13 mouse cellular contexts compared by ENCODE assay signal in genomic region chr11:71752626-71753025, GRCm38 (mm10). TPM values are rescaled to one million over a fixed set of nuclear protein-coding genes. Genes with fewer than 3 reads are reported as not detected.
A peak's percentile ranks its signal among the peaks of the same experiment; 100 is the strongest.
DNase-seq lines count a peak whose midpoint lies in the region; ATAC-seq and TF ChIP-seq lines count a peak whose summit lies in the region.
"Had no signal": no experiment of that assay in that cellular context is flagged by ENCODE, and none has a peak within 500 bp of the region (broad histone marks: within the 10 kb centered on the region; RNA-seq: fewer than 3 reads in every experiment).

No protein-coding gene starts in this region.

- no peak for ATAC-seq in neural tube, embryonic 11.5 days (ENCODE audit: insufficient read depth, low FRiP score, low TSS enrichment)
- no peak for ATAC-seq in hindbrain, embryonic 16.5 days
- ATAC-seq in liver, embryonic 12.5 days = no peak
- ATAC-seq: CD4-positive, CD25-positive, alpha-beta regulatory T cell, adult 4 months had no signal

- H3K27me3 ChIP-seq in neural tube, embryonic 11.5 days (ENCODE audit: control insufficient read depth, insufficient read depth, low read length) = peaks cover 7% of the 10 kb centered on the region; the same call in 1 of the 2 replicates
- H3K27me3 ChIP-seq in forebrain, embryonic 10.5 days (ENCODE audit: poor library complexity, severe bottlenecking) = peaks cover 33% of the 10 kb centered on the region
- no peaks in the 10 kb centered on the region for H3K27me3 ChIP-seq in hindbrain, embryonic 16.5 days (replicated peaks; ENCODE audit: control insufficient read depth, insufficient read depth, low read length)
- peaks cover 56% of the 10 kb centered on the region for H3K27me3 ChIP-seq in liver, embryonic 12.5 days (replicated peaks)

- no peak overlapping the region for H3K27ac ChIP-seq in neural tube, embryonic 11.5 days (ENCODE audit: low read depth, low read length)
- no peak overlapping the region for H3K27ac ChIP-seq in forebrain, embryonic 10.5 days
- H3K27ac ChIP-seq in hindbrain, embryonic 16.5 days (ENCODE audit: low read depth, low read length) = peak overlapping the region; percentile 2; the same call in 1 of the 2 replicates
- no peak overlapping the region for H3K27ac ChIP-seq in olfactory bulb, adult 2 months (ENCODE audit: insufficient read depth, low read depth, low read length)
- no peak overlapping the region for H3K27ac ChIP-seq in liver, embryonic 12.5 days
- H3K27ac ChIP-seq: embryonic facial prominence, embryonic 12.5 days had no signal

- TF ChIP-seq POLR2A in olfactory bulb, adult 2 months (IDR thresholded peaks at IDR 0.05; ENCODE audit: insufficient read depth, low read depth, low read length) = no peak

- WGBS in neural tube, embryonic 11.5 days = 66% methylated on average over 3 of the region's 3 CpGs
- WGBS in forebrain, embryonic 10.5 days = 82% methylated on average over 3 of the region's 3 CpGs
- 40% methylated on average over 3 of the region's 3 CpGs for WGBS in hindbrain, embryonic 16.5 days
- WGBS in olfactory bulb, adult 2 months = 66% methylated on average over 3 of the region's 3 CpGs
- WGBS in liver, embryonic 12.5 days (ENCODE audit: insufficient replicate concordance) = 56% methylated on average over 3 of the region's 3 CpGs

- H3K4me1 ChIP-seq in neural tube, embryonic 11.5 days (ENCODE audit: control insufficient read depth, insufficient read depth, low read length) = peaks cover 29% of the 10 kb centered on the region
- peaks cover 83% of the 10 kb centered on the region for H3K4me1 ChIP-seq in forebrain, embryonic 10.5 days
- peaks cover 47% of the 10 kb centered on the region for H3K4me1 ChIP-seq in hindbrain, embryonic 16.5 days (ENCODE audit: control insufficient read depth, insufficient read depth, low read depth, low read length)
- peaks cover 8% of the 10 kb centered on the region for H3K4me1 ChIP-seq in olfactory bulb, adult 2 months (ENCODE audit: control insufficient read depth, insufficient read depth, low read length)
- 0 out of 2 replicates have a peak, but pooled peaks cover 5% of the 10 kb centered on the region for H3K4me1 ChIP-seq in liver, embryonic 12.5 days

- no peak for TF ChIP-seq CTCF in olfactory bulb, adult 2 months (IDR thresholded peaks at IDR 0.05; ENCODE audit: insufficient read depth, low read depth, low read length)

- H3K4me2 ChIP-seq in neural tube, embryonic 11.5 days (ENCODE audit: low read depth) = peak overlapping the region; percentile 61
- peak overlapping the region; percentile 82 for H3K4me2 ChIP-seq in hindbrain, embryonic 16.5 days (ENCODE audit: low read length)
- no peak overlapping the region for H3K4me2 ChIP-seq in liver, embryonic 12.5 days
- H3K4me2 ChIP-seq: embryonic facial prominence, embryonic 12.5 days had no signal

- H3K9ac ChIP-seq in neural tube, embryonic 11.5 days (ENCODE audit: low read length) = peak overlapping the region; percentile 86
- H3K9ac ChIP-seq in hindbrain, embryonic 16.5 days (ENCODE audit: low read depth, low read length) = peak overlapping the region; percentile 91
- no peak overlapping the region for H3K9ac ChIP-seq in liver, embryonic 12.5 days
- H3K9ac ChIP-seq: embryonic facial prominence, embryonic 12.5 days had no signal

- no peaks in the 10 kb centered on the region for H3K36me3 ChIP-seq in neural tube, embryonic 11.5 days (ENCODE audit: control insufficient read depth, insufficient read depth, low read length)
- H3K36me3 ChIP-seq in forebrain, embryonic 10.5 days (replicated peaks) = no peaks in the 10 kb centered on the region
- H3K36me3 ChIP-seq in hindbrain, embryonic 16.5 days (ENCODE audit: control insufficient read depth, insufficient read depth, low read length) = no peaks in the 10 kb centered on the region
- no peaks in the 10 kb centered on the region for H3K36me3 ChIP-seq in liver, embryonic 12.5 days
- H3K36me3 ChIP-seq: embryonic facial prominence, embryonic 12.5 days had no signal

- no peak for DNase-seq in neural tube, embryonic 11.5 days (ENCODE audit: low spot score)
- DNase-seq in neural tube, embryonic 10.5 days (ENCODE audit: extremely low spot score, low spot score) = no peak
- no peak for DNase-seq in forebrain, embryonic 10.5 days (ENCODE audit: extremely low spot score, low spot score)
- no peak for DNase-seq in spleen, postnatal 14 days (ENCODE audit: low spot score in 2 of 2)
- no peak for DNase-seq in thymus, postnatal 14 days
- DNase-seq: kidney, adult 9 months; layer of hippocampus, postnatal 36 days; thymus, postnatal 36 days had no signal

- no peaks in the 10 kb centered on the region for H3K9me3 ChIP-seq in neural tube, embryonic 11.5 days (ENCODE audit: control insufficient read depth, low read length)
- H3K9me3 ChIP-seq in forebrain, embryonic 10.5 days = no peaks in the 10 kb centered on the region
- no peaks in the 10 kb centered on the region for H3K9me3 ChIP-seq in hindbrain, embryonic 16.5 days (ENCODE audit: control insufficient read depth, low read length)
- no peaks in the 10 kb centered on the region for H3K9me3 ChIP-seq in liver, embryonic 12.5 days (replicated peaks)
- H3K9me3 ChIP-seq: embryonic facial prominence, embryonic 12.5 days had no signal

- peak overlapping the region; percentile 63 for H3K4me3 ChIP-seq in neural tube, embryonic 11.5 days (ENCODE audit: low read depth, low read length)
- H3K4me3 ChIP-seq in forebrain, embryonic 10.5 days = peak overlapping the region; percentile 80
- H3K4me3 ChIP-seq in hindbrain, embryonic 16.5 days (ENCODE audit: low read length) = peak overlapping the region; percentile 88
- H3K4me3 ChIP-seq in olfactory bulb, adult 2 months (ENCODE audit: insufficient read depth, low read depth, low read length) = peak overlapping the region; percentile 25; the same call in 1 of the 2 replicates
- no peak overlapping the region for H3K4me3 ChIP-seq in liver, embryonic 12.5 days
- H3K4me3 ChIP-seq: embryonic facial prominence, embryonic 12.5 days had no signal

RNA-seq across cellular contexts. Expression of gene Wscd1, which starts 2.9 kb away (rescaled TPM):
- 47.3 and 50.5 TPM in 2 replicates for polyA plus RNA-seq in neural tube, embryonic 11.5 days (2014; fragmentation: Nextera tagmentation; extraction: Ambion mirVana)
- polyA plus RNA-seq in forebrain, embryonic 10.5 days (2016; fragmentation: Nextera tagmentation; extraction: Ambion mirVana) = 41.0 and 47.5 TPM in 2 replicates
- 98.8 and 106 TPM in 2 replicates for polyA plus RNA-seq in hindbrain, embryonic 16.5 days (2015; fragmentation: Nextera tagmentation; extraction: Ambion mirVana)
- polyA plus RNA-seq in olfactory bulb, adult 2 months (2012; ENCODE audit: insufficient read depth, insufficient read length, low replicate concordance, missing spikeins) = not detected in 2 replicates
- 0.49 and 0.90 TPM in 2 replicates for polyA plus RNA-seq in liver, embryonic 12.5 days (2016; fragmentation: Nextera tagmentation; extraction: Ambion mirVana)
- polyA plus RNA-seq: CD4-positive, CD25-positive, alpha-beta regulatory T cell, adult 4 months had no signal

Comparison
In these comparisons a context has a peak if more than half of its experiments do, and no peak if none do; other contexts are left out.
1. RNA of gene Wscd1, which starts 2.9 kb away (polyA plus RNA-seq): 98.8 to 106 TPM in hindbrain, embryonic 16.5 days, 47.3 to 50.5 TPM in neural tube, embryonic 11.5 days and 41.0 to 47.5 TPM in forebrain, embryonic 10.5 days; 0.49 to 0.90 TPM in liver, embryonic 12.5 days and not detected in olfactory bulb, adult 2 months; every median in the first group is over 10 times any median in the second.